Mouse (Mus musculus): ENCODE results near the gene St7. TPM values are rescaled to one million over a fixed set of nuclear protein-coding genes. Genes with fewer than 3 reads are reported as not detected.

St7 gene
- polyA plus RNA-seq, 1 experiment, result 7.4 TPM

DNA sequence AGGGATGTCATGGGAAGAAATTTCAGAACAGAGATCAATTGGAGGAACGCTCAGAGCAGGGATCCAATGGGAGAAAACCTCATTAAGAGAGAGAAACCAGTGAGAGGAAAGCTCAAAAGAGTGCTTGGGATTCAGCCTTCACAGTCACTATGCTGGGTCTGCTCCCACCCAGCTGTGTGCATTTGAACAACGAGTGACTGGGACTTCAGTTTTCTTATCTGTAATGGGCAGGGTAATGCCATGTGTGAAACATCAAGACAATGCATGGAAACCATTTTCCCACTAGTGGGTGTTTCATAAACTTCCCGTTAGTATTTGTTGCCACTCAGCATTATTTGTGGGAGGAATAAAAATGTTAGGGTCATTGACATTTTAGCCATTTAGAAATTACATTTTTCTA is 111.7 kb downstream of the St7 start:
- no peak overlapping the region for H3K9ac ChIP-seq (ENCODE audit: low read depth, poor library complexity, severe bottlenecking)
- no peaks in the 10 kb centered on the region for H3K36me3 ChIP-seq (ENCODE audit: control insufficient read depth, insufficient read depth, low read length, poor library complexity, severe bottlenecking)
- H3K4me3 ChIP-seq (ENCODE audit: low read depth, low read length), result no peak overlapping the region
- TF ChIP-seq EP300 (IDR thresholded peaks at IDR 0.05; ENCODE audit: insufficient read depth, low read depth, low read length), result no peak
- H3K27ac ChIP-seq (ENCODE audit: insufficient read depth, low read length), result no peak overlapping the region
- H3K4me1 ChIP-seq (ENCODE audit: control insufficient read depth, insufficient read depth, low read length), result no peaks in the 10 kb centered on the region
- no peaks in the 10 kb centered on the region for H3K9me3 ChIP-seq (replicated peaks; ENCODE audit: control insufficient read depth, insufficient read depth, low read length, poor library complexity, severe bottlenecking)
- H3K27me3 ChIP-seq (ENCODE audit: control insufficient read depth, insufficient read depth, low read length, poor library complexity, severe bottlenecking), result no peaks in the 10 kb centered on the region; the same call in 1 of the 2 replicates

DNA sequence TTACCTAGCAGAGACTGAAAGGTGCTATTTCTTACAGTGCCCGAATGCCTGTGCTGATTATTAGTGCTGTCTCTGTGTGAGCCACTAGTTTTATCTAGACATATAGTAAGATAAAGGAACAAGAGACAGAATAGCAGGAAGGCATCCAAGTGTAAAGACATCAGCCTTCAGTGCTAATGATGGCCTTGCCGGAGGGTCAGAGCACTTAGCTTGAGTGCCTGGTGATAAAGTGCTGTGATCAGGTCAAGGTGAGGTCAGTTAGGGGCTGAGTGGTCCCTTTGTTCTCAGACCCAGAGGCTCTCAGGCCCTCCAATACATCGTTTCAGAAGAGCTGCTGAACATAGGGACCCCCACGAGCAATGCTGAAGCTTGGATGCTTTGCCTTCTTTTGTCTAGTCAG is 113.8 kb downstream of the St7 start:
- H3K27ac ChIP-seq (ENCODE audit: insufficient read depth, low read length), result no peak overlapping the region

DNA sequence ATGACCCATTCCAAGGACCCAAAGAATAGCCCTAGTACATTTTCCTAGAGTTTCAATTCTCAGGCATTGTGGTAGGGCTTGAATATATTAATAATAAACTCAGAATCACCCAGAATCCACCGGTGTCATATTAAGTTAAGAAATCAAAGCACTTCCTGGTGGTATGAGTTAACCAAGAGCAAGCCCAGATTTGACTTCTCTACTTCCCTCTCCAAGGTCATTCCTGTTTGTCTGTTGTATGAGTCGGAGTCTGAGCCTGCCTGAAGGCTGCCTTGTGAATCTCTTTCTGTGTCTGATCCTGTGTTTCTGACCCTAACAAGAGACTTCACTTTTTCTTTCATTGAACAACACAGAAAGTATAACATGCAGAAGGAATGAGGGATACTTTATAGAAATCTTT is 118.3 kb downstream of the St7 start:
- Histone ChIP-seq H3K36me3 (ENCODE audit: control insufficient read depth, insufficient read depth, low read length, poor library complexity, severe bottlenecking) (no peaks in the 10 kb centered on the region), H3K4me3 (ENCODE audit: low read depth, low read length) (no peak overlapping the region), H3K27ac (ENCODE audit: insufficient read depth, low read length) (no peak overlapping the region), H3K9ac (ENCODE audit: low read depth, poor library complexity, severe bottlenecking) (no peak overlapping the region), H3K4me1 (ENCODE audit: control insufficient read depth, insufficient read depth, low read length) (no peaks in the 10 kb centered on the region), H3K27me3 (ENCODE audit: control insufficient read depth, insufficient read depth, low read length, poor library complexity, severe bottlenecking) (no peaks in the 10 kb centered on the region), H3K9me3 (replicated peaks; ENCODE audit: control insufficient read depth, insufficient read depth, low read length, poor library complexity, severe bottlenecking) (no peaks in the 10 kb centered on the region)
- TF ChIP-seq POLR2A (IDR thresholded peaks at IDR 0.05; ENCODE audit: insufficient read depth, low read length), result no peak
- TF ChIP-seq EP300 (IDR thresholded peaks at IDR 0.05; ENCODE audit: insufficient read depth, low read depth, low read length), result no peak
- TF ChIP-seq CTCF (IDR thresholded peaks at IDR 0.05; ENCODE audit: low read depth, low read length), result no peak

More for the DNA sequence above, 113.8 kb downstream of the St7 start:
- no peaks in the 10 kb centered on the region for H3K9me3 ChIP-seq (replicated peaks; ENCODE audit: control insufficient read depth, insufficient read depth, low read length, poor library complexity, severe bottlenecking)
- no peaks in the 10 kb centered on the region; the same call in 1 of the 2 replicates for H3K27me3 ChIP-seq (ENCODE audit: control insufficient read depth, insufficient read depth, low read length, poor library complexity, severe bottlenecking)
- no peaks in the 10 kb centered on the region for H3K36me3 ChIP-seq (ENCODE audit: control insufficient read depth, insufficient read depth, low read length, poor library complexity, severe bottlenecking)
- no peak for TF ChIP-seq CTCF (IDR thresholded peaks at IDR 0.05; ENCODE audit: low read depth, low read length)
- TF ChIP-seq EP300 (IDR thresholded peaks at IDR 0.05; ENCODE audit: insufficient read depth, low read depth, low read length), result no peak
- no peak for TF ChIP-seq POLR2A (IDR thresholded peaks at IDR 0.05; ENCODE audit: insufficient read depth, low read length)
- no peak overlapping the region for H3K4me3 ChIP-seq (ENCODE audit: low read depth, low read length)
- no peaks in the 10 kb centered on the region for H3K4me1 ChIP-seq (ENCODE audit: control insufficient read depth, insufficient read depth, low read length)
- no peak overlapping the region for H3K9ac ChIP-seq (ENCODE audit: low read depth, poor library complexity, severe bottlenecking)

DNA sequence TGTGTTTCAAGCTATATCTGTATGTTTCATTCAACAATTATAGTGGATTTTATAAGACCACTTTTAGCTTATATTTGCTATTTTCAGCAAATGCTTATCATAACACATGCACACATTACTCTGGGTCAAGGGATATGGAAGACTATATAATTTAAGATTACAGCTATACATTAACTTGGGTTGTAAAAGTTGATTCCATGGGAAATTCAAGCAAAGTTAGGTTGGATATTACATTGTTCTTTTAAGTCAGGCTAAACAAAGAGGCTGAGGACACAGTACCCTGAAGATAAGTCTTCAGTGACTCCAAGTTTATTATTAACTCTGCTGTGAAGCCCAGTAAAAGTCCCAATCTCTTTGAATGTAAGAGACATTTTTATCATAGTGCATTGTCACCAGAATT is 118.8 kb downstream of the St7 start:
- no peak overlapping the region for H3K4me3 ChIP-seq (ENCODE audit: low read depth, low read length)
- H3K27me3 ChIP-seq (ENCODE audit: control insufficient read depth, insufficient read depth, low read length, poor library complexity, severe bottlenecking), result no peaks in the 10 kb centered on the region
- no peak for TF ChIP-seq EP300 (IDR thresholded peaks at IDR 0.05; ENCODE audit: insufficient read depth, low read depth, low read length)
- TF ChIP-seq POLR2A (IDR thresholded peaks at IDR 0.05; ENCODE audit: insufficient read depth, low read length), result no peak
- TF ChIP-seq CTCF (IDR thresholded peaks at IDR 0.05; ENCODE audit: low read depth, low read length), result no peak
- no peak overlapping the region for H3K9ac ChIP-seq (ENCODE audit: low read depth, poor library complexity, severe bottlenecking)
- H3K9me3 ChIP-seq (replicated peaks; ENCODE audit: control insufficient read depth, insufficient read depth, low read length, poor library complexity, severe bottlenecking), result no peaks in the 10 kb centered on the region
- no peak overlapping the region for H3K27ac ChIP-seq (ENCODE audit: insufficient read depth, low read length)
- H3K4me1 ChIP-seq (ENCODE audit: control insufficient read depth, insufficient read depth, low read length), result no peaks in the 10 kb centered on the region
- H3K36me3 ChIP-seq (ENCODE audit: control insufficient read depth, insufficient read depth, low read length, poor library complexity, severe bottlenecking), result no peaks in the 10 kb centered on the region

DNA sequence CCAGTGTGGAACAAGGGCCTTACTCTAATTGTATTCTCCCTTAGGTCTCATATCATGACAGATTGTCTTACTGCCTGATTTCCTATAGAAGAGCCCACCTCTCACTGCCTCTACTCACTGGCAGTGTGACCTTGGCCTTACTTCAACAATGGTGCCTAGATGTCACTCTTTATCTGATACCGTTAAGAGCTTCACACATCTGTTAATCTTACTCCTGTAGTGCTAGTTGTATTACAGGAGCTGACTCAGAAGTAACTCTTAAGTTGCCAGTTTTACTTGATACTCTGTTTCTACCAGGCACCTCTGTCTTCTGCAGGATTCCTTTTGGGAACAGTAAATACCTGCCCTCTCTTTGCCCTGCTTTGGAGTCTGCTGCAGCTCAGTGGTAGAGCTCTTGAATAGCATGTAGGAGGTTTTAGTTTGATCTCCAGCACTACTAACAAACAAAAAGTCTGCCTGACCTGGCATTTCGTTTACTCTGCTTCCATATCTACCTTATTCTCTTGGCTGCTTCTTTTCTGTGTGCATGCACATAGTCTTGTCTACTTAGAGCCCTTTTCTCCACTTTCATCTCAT is 121.4 kb downstream of the St7 start:
- no peak overlapping the region for H3K27ac ChIP-seq (ENCODE audit: insufficient read depth, low read length)
- no peak overlapping the region for H3K4me3 ChIP-seq (ENCODE audit: low read depth, low read length)
- no peaks in the 10 kb centered on the region for H3K27me3 ChIP-seq (ENCODE audit: control insufficient read depth, insufficient read depth, low read length, poor library complexity, severe bottlenecking)
- no peaks in the 10 kb centered on the region for H3K4me1 ChIP-seq (ENCODE audit: control insufficient read depth, insufficient read depth, low read length)
- no peaks in the 10 kb centered on the region for H3K9me3 ChIP-seq (replicated peaks; ENCODE audit: control insufficient read depth, insufficient read depth, low read length, poor library complexity, severe bottlenecking)
- TF ChIP-seq EP300 (IDR thresholded peaks at IDR 0.05; ENCODE audit: insufficient read depth, low read depth, low read length) (no peak), CTCF (IDR thresholded peaks at IDR 0.05; ENCODE audit: low read depth, low read length) (no peak), POLR2A (IDR thresholded peaks at IDR 0.05; ENCODE audit: insufficient read depth, low read length) (no peak)
- H3K36me3 ChIP-seq (ENCODE audit: control insufficient read depth, insufficient read depth, low read length, poor library complexity, severe bottlenecking), result no peaks in the 10 kb centered on the region
- H3K9ac ChIP-seq (ENCODE audit: low read depth, poor library complexity, severe bottlenecking), result no peak overlapping the region

DNA sequence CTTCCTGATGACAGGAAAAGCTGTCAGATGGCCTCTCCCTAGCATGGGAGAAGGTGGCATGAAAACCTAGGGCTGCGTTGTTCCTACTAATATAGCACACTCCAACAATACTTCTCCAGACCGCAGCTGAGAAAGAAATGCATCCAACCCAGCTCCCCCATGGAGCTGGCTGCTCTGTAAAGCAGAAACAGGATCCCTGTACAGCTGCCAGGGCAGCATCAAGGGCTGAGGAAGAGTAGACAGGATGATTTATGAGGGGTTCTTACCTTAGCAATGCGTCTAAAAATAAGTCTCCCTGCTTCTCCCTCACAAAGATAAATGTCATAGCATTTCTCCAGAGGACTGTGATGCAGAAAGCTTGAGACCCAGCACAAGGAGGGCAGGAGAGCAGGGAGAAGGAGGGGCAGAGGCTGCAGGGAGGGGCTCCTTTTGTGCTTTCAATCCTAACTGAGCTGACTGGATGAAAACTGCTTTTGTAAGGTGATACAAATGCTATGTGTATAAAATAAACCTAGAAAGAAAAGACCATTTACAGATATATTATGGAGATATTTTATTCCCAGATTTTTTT is 124.2 kb downstream of the St7 start:
- no peak overlapping the region for H3K27ac ChIP-seq (ENCODE audit: insufficient read depth, low read length)
- H3K9me3 ChIP-seq (replicated peaks; ENCODE audit: control insufficient read depth, insufficient read depth, low read length, poor library complexity, severe bottlenecking), result no peaks in the 10 kb centered on the region
- no peaks in the 10 kb centered on the region for H3K4me1 ChIP-seq (ENCODE audit: control insufficient read depth, insufficient read depth, low read length)

More for the DNA sequence above, 124.2 kb downstream of the St7 start:
- no peak overlapping the region for H3K9ac ChIP-seq (ENCODE audit: low read depth, poor library complexity, severe bottlenecking)
- no peaks in the 10 kb centered on the region for H3K27me3 ChIP-seq (ENCODE audit: control insufficient read depth, insufficient read depth, low read length, poor library complexity, severe bottlenecking)
- no peak overlapping the region for H3K4me3 ChIP-seq (ENCODE audit: low read depth, low read length)
- TF ChIP-seq POLR2A (IDR thresholded peaks at IDR 0.05; ENCODE audit: insufficient read depth, low read length), result no peak
- no peak for TF ChIP-seq EP300 (IDR thresholded peaks at IDR 0.05; ENCODE audit: insufficient read depth, low read depth, low read length)
- TF ChIP-seq CTCF (IDR thresholded peaks at IDR 0.05; ENCODE audit: low read depth, low read length), result no peak
- H3K36me3 ChIP-seq (ENCODE audit: control insufficient read depth, insufficient read depth, low read length, poor library complexity, severe bottlenecking), result no peaks in the 10 kb centered on the region
